Mouse (Mus musculus): ENCODE results near the gene Rcan1. TPM values are rescaled to one million over a fixed set of nuclear protein-coding genes. Genes with fewer than 3 reads are reported as not detected.

Rcan1 gene
- polyA plus RNA-seq, 1 experiment from 2014 or later, result 34.6 TPM

DNA sequence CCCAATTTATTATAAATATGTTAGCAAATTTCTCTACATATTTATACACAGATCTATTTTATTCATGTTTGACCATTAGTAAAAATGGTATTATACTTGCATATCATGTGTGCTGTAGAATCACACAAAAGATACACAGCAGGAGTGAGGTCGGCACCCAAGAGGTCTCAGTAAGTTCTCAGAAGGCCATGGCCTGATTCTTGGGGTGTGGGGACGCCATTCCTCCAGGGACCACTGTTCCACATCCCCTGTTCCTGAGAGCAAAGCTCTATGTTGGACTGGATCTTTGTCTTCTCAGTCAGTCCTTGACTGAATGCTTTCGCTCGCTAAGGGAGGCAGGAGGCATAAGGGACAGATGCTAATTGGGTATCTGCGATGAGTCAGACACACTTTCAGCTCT lies 14.8 kb upstream of the Rcan1 start, which contains the start of gene Clic6:
Gene Clic6, plus strand, starts transcription at position 301 of the 400 bp plus-strand sequence.
- DNase-seq (ENCODE audit: low spot score), result no peak
- WGBS, result 90% methylated on average over 5 of the region's 5 CpGs
- Histone ChIP-seq H3K4me3 (ENCODE audit: low read depth, low read length) (no peak within 1 kb of the TSS), H3K36me3 (ENCODE audit: control insufficient read depth, insufficient read depth, low read length) (no peaks in the 10 kb centered on the region), H3K4me2 (ENCODE audit: low read depth, low read length) (no peak within 1 kb of the TSS), H3K27ac (replicated peaks; ENCODE audit: low read depth, low read length) (no peak within 1 kb of the TSS), H3K4me1 (ENCODE audit: control insufficient read depth, insufficient read depth, low read length) (no peaks in the 10 kb centered on the region), H3K27me3 (replicated peaks; ENCODE audit: control insufficient read depth, insufficient read depth, low read length) (no peaks in the 10 kb centered on the region), H3K9me3 (ENCODE audit: control insufficient read depth, low read length) (no peaks in the 10 kb centered on the region), H3K9ac (ENCODE audit: low read depth, low read length) (no peak within 1 kb of the TSS)
- no peak for ATAC-seq (ENCODE audit: low read depth)

DNA sequence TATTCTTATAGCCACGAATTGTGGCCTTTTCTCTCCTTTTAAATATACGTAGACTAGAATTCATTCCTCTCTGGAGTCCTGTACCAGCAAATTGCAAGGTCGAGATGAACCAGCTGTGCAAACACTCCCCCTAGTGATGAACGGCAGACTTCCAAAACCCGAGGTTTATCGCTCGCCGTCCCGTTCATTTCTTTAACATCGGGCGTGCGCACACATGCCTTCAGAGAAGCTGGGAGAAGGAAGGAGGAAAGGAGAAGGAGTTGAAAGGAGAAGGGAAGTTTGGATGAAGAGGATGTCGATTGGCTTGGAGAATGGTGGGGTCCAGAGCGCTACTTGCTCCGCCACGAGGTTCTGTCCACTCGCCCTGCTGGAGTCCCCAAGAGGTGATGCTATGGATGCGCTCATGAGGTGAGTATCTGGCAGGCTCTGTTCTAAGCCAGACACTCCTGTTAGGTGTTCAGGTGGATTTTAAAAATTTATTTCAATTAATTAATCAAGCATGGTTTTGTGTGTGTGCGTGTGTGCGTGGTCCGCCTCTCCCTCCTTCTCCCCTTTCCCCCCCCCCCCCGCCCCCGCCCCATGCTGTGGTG lies 8.0 kb upstream of the Rcan1 start:
- ATAC-seq (ENCODE audit: low read depth), result peak; percentile 67

DNA sequence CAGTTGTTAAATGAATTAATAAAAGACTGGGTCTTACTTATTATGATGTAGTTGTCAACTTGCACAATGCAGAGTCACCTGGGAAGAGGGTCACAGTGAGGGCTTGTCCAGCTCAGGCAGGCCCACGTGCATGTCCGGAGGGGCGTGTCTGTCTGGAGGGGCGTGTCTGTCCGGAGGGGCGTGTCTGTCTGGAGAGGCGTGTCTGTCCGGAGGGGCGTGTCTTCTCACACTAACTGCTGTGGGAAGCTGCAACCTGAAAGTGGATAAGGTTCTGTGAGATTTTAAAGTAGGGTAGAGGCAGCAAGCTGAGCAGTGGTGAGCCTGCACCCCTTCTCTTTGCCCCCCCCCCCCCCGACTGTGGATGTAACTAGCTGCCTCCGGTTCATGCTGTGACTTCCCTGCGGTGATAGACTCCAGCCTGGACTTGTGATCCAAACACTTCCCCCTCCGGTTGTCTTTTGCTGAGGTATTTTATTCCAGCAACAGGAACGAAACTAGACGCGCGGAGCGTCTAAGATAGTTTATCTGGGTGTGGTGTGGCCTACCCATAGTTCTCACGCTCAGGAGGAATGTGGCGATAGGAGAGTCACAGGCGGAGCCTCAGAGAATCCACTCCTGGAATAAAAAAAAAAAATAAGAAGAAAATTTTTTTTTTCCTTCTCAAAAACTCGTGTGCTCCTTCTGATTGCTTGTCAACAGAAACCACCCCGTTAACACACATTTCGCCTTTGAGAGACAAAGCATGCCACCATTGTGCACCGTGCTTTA lies 4.6 kb upstream of the Rcan1 start:
- no peak overlapping the region for H3K4me2 ChIP-seq (ENCODE audit: low read depth, low read length)
- peak; percentile 45; the same call in 1 of the 2 replicates for ATAC-seq (ENCODE audit: low read depth)
- H3K4me3 ChIP-seq (ENCODE audit: low read depth, low read length), result no peak overlapping the region
- H3K36me3 ChIP-seq (ENCODE audit: control insufficient read depth, insufficient read depth, low read length), result no peaks in the 10 kb centered on the region
- 47% methylated on average over 25 of the region's 25 CpGs for WGBS
- 0 out of 2 replicates have a peak, but pooled peaks cover 3% of the 10 kb centered on the region for H3K4me1 ChIP-seq (ENCODE audit: control insufficient read depth, insufficient read depth, low read length)
- DNase-seq (ENCODE audit: low spot score), result peak; percentile 72
- peaks cover 6% of the 10 kb centered on the region; the same call in 1 of the 2 replicates for H3K27me3 ChIP-seq (replicated peaks; ENCODE audit: control insufficient read depth, insufficient read depth, low read length)
- no peak overlapping the region for H3K27ac ChIP-seq (replicated peaks; ENCODE audit: low read depth, low read length)
- no peak overlapping the region; the same call in 1 of the 2 replicates for H3K9ac ChIP-seq (ENCODE audit: low read depth, low read length)
- H3K9me3 ChIP-seq (ENCODE audit: control insufficient read depth, low read length), result no peaks in the 10 kb centered on the region

More for the DNA sequence above, 8.0 kb upstream of the Rcan1 start:
- H3K4me1 ChIP-seq (ENCODE audit: control insufficient read depth, insufficient read depth, low read length), result 0 out of 2 replicates have a peak, but pooled peaks cover 3% of the 10 kb centered on the region
- H3K4me2 ChIP-seq (ENCODE audit: low read depth, low read length), result peak overlapping the region; percentile 49
- H3K36me3 ChIP-seq (ENCODE audit: control insufficient read depth, insufficient read depth, low read length), result no peaks in the 10 kb centered on the region
- peak overlapping the region; percentile 18 for H3K4me3 ChIP-seq (ENCODE audit: low read depth, low read length)
- H3K27me3 ChIP-seq (replicated peaks; ENCODE audit: control insufficient read depth, insufficient read depth, low read length), result peaks cover 6% of the 10 kb centered on the region; the same call in 1 of the 2 replicates
- no peak overlapping the region for H3K27ac ChIP-seq (replicated peaks; ENCODE audit: low read depth, low read length)
- peak; percentile 89 for DNase-seq (ENCODE audit: low spot score)
- H3K9me3 ChIP-seq (ENCODE audit: control insufficient read depth, low read length), result no peaks in the 10 kb centered on the region
- no peak overlapping the region for H3K9ac ChIP-seq (ENCODE audit: low read depth, low read length)
- 7% methylated on average over 21 of the region's 23 CpGs for WGBS

DNA sequence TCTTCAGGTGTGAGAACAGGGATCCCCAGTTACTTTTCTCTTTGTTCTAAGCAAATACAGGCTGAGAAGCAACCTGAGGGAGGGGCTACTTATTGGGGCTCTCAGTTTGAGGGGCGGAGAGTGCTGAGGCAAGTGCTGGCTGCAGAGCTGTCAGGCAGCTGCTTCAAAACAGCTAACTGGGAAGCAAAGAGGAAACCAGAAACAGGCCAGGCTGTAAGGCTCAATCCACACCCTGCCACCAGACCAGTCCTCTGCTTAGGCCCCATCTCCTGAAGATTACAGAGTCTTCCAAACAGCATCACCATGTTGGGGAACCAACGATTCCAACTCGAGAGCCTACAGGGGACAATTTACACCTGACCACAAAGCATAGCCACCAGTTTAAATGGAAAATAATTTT lies 2.2 kb upstream of the Rcan1 start:
- ATAC-seq (ENCODE audit: low read depth) (no peak), DNase-seq (ENCODE audit: low spot score) (no peak)
- Histone ChIP-seq H3K27ac (replicated peaks; ENCODE audit: low read depth, low read length) (no peak overlapping the region), H3K4me2 (ENCODE audit: low read depth, low read length) (no peak overlapping the region), H3K4me3 (ENCODE audit: low read depth, low read length) (no peak overlapping the region), H3K36me3 (ENCODE audit: control insufficient read depth, insufficient read depth, low read length) (no peaks in the 10 kb centered on the region), H3K9ac (ENCODE audit: low read depth, low read length) (no peak overlapping the region), H3K27me3 (replicated peaks; ENCODE audit: control insufficient read depth, insufficient read depth, low read length) (0 out of 2 replicates have a peak, but pooled peaks cover 3% of the 10 kb centered on the region), H3K9me3 (ENCODE audit: control insufficient read depth, low read length) (no peaks in the 10 kb centered on the region), H3K4me1 (ENCODE audit: control insufficient read depth, insufficient read depth, low read length) (no peaks in the 10 kb centered on the region)
- 88% methylated on average over 3 of the region's 3 CpGs for WGBS

DNA sequence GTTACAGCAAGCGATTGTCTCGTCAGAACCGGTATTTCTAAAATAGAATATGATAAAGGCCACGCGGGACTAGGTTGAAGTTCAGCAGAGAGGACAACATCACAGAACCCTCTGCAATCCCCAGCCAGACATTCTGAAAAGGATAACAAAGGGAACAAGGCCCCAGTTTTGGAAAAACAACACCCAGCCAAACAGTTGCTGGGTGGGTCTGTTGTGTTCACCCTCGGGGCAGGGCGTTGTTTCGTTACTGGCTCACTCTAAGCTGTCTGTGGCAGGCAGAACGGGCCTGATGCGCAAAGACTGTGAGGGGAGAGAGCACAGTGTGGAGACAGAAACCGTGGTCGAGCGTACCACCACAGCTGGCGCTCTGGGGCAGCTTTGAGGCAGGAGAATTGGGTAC lies 2.2 kb downstream of the Rcan1 start:
- no peaks in the 10 kb centered on the region for H3K36me3 ChIP-seq (ENCODE audit: control insufficient read depth, insufficient read depth, low read length)
- H3K4me1 ChIP-seq (ENCODE audit: control insufficient read depth, insufficient read depth, low read length), result peaks cover 12% of the 10 kb centered on the region
- H3K4me2 ChIP-seq (ENCODE audit: low read depth, low read length), result no peak overlapping the region
- H3K4me3 ChIP-seq (ENCODE audit: low read depth, low read length), result no peak overlapping the region
- no peak overlapping the region for H3K27ac ChIP-seq (replicated peaks; ENCODE audit: low read depth, low read length)
- no peaks in the 10 kb centered on the region for H3K27me3 ChIP-seq (replicated peaks; ENCODE audit: control insufficient read depth, insufficient read depth, low read length)
- no peaks in the 10 kb centered on the region for H3K9me3 ChIP-seq (ENCODE audit: control insufficient read depth, low read length)
- ATAC-seq (ENCODE audit: low read depth), result no peak
- 71% methylated on average over 14 of the region's 14 CpGs for WGBS
- H3K9ac ChIP-seq (ENCODE audit: low read depth, low read length), result no peak overlapping the region
- DNase-seq (ENCODE audit: low spot score), result peak; percentile 17

DNA sequence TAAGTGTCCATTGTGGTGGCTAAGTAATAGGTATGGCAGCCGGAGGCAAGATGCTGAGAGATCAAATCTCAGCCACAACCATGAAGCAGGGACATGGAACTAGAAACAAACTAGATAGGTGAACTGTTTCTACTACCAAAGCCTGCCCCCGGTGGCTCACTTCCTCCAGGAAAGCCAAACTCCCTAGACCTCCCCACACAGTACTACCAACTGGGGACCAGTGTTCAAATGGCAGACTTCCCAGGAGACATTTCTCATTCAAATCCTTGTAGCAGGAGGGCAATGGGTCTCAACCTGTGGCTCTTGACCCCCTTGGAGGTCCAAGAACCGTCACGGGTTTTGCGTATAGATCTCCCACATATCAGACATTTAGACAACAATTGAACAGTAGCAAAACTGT lies 3.6 kb downstream of the Rcan1 start:
- Histone ChIP-seq H3K4me2 (ENCODE audit: low read depth, low read length) (no peak overlapping the region), H3K27me3 (replicated peaks; ENCODE audit: control insufficient read depth, insufficient read depth, low read length) (no peaks in the 10 kb centered on the region), H3K9me3 (ENCODE audit: control insufficient read depth, low read length) (no peaks in the 10 kb centered on the region), H3K9ac (ENCODE audit: low read depth, low read length) (no peak overlapping the region), H3K4me1 (ENCODE audit: control insufficient read depth, insufficient read depth, low read length) (peaks cover 12% of the 10 kb centered on the region), H3K27ac (replicated peaks; ENCODE audit: low read depth, low read length) (no peak overlapping the region), H3K36me3 (ENCODE audit: control insufficient read depth, insufficient read depth, low read length) (no peaks in the 10 kb centered on the region), H3K4me3 (ENCODE audit: low read depth, low read length) (no peak overlapping the region)
- ATAC-seq (ENCODE audit: low read depth) (no peak), DNase-seq (ENCODE audit: low spot score) (no peak)
- WGBS, result 67% methylated on average over 5 of the region's 5 CpGs

DNA sequence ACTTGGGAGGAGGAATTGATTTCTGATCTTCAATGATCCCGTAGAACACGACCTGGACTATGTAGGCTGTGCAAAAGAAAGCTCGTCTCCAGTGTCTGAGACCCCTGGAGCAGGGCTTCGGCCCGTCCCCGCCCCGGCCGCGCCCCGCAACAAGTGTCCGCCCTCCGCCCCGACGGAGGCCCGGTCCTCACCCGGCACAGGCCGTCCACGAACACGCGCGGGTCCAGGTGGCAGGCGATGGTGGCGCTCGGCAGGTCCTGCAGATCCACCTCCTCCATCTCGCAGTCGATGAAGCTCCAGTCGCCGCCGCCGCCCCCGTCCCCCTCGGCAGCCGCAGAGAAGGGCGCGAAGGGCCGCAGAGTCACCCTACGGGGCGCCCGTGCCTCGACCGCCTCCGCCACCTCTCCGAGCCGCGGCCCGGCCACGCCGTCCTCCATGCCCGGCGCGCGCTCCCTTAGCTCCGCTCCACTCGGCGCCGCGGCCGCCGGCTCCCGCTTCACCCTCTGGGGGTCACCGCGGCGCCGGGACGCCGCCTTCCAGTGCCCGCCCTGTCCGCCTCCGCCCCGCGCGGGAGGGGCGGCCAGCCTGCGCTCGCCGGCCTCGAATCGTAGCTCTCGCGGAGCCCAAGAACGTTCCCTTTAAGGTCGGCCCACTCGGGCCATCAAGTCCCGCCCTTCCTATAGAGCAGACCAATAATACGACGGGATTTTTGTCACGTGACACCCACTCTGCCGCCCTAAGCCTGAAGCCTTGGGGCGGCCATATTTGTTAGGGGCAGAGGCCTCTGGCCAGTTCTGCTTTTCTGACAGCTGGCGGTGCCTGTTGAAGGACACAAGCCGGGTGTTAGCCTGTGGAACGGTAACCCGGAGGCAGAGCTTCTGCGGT lies 4.8 kb downstream of the Rcan1 start:
- H3K36me3 ChIP-seq (ENCODE audit: control insufficient read depth, insufficient read depth, low read length), result no peaks in the 10 kb centered on the region
- peak overlapping the region; percentile 90 for H3K4me3 ChIP-seq (ENCODE audit: low read depth, low read length)
- no peaks in the 10 kb centered on the region for H3K27me3 ChIP-seq (replicated peaks; ENCODE audit: control insufficient read depth, insufficient read depth, low read length)
- H3K9ac ChIP-seq (ENCODE audit: low read depth, low read length), result peak overlapping the region; percentile 86
- H3K4me1 ChIP-seq (ENCODE audit: control insufficient read depth, insufficient read depth, low read length), result peaks cover 12% of the 10 kb centered on the region
- peak; percentile 99 for DNase-seq (ENCODE audit: low spot score)
- no peaks in the 10 kb centered on the region for H3K9me3 ChIP-seq (ENCODE audit: control insufficient read depth, low read length)
- WGBS, result under 1% methylated on average over 32 of the region's 94 CpGs
- peak overlapping the region; percentile 85 for H3K4me2 ChIP-seq (ENCODE audit: low read depth, low read length)
- 0 out of 2 replicates have a peak overlapping the region, but pooled peaks have one; percentile 39 for H3K27ac ChIP-seq (replicated peaks; ENCODE audit: low read depth, low read length)
- ATAC-seq (ENCODE audit: low read depth), result peak; percentile 99

DNA sequence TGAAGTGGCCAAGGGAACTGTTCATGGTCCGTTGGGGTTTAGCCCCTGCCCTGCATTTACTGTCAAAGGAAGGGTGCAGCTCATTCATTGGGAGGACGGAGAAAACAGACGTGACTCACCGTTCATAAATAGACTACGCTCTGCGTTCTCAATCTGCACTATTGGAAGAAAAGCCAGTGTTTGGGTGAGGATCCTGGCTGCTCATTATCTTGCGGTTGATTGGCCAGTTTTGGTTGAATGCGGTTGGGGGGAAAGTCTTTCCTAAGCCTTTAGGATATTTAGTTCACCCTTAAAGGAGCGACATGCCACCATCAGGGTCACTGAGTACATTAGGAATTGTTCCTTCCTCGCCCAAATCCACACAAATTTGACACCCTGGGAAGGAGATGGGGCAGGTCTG lies 5.4 kb downstream of the Rcan1 start:
- ATAC-seq (ENCODE audit: low read depth), result no peak

More for the DNA sequence above, 5.4 kb downstream of the Rcan1 start:
- no peak for DNase-seq (ENCODE audit: low spot score)
- Histone ChIP-seq H3K4me1 (ENCODE audit: control insufficient read depth, insufficient read depth, low read length) (peaks cover 12% of the 10 kb centered on the region), H3K36me3 (ENCODE audit: control insufficient read depth, insufficient read depth, low read length) (no peaks in the 10 kb centered on the region), H3K27me3 (replicated peaks; ENCODE audit: control insufficient read depth, insufficient read depth, low read length) (no peaks in the 10 kb centered on the region), H3K4me3 (ENCODE audit: low read depth, low read length) (peak overlapping the region; percentile 90), H3K9me3 (ENCODE audit: control insufficient read depth, low read length) (no peaks in the 10 kb centered on the region), H3K4me2 (ENCODE audit: low read depth, low read length) (peak overlapping the region; percentile 85), H3K27ac (replicated peaks; ENCODE audit: low read depth, low read length) (no peak overlapping the region), H3K9ac (ENCODE audit: low read depth, low read length) (peak overlapping the region; percentile 86)
- 7% methylated on average over 10 of the region's 10 CpGs for WGBS
